Mouse (Mus musculus): ENCODE data around the gene Srpk2.
A peak's percentile ranks its signal among the peaks of the same experiment; 100 is the strongest.

Srpk2 gene

DNA sequence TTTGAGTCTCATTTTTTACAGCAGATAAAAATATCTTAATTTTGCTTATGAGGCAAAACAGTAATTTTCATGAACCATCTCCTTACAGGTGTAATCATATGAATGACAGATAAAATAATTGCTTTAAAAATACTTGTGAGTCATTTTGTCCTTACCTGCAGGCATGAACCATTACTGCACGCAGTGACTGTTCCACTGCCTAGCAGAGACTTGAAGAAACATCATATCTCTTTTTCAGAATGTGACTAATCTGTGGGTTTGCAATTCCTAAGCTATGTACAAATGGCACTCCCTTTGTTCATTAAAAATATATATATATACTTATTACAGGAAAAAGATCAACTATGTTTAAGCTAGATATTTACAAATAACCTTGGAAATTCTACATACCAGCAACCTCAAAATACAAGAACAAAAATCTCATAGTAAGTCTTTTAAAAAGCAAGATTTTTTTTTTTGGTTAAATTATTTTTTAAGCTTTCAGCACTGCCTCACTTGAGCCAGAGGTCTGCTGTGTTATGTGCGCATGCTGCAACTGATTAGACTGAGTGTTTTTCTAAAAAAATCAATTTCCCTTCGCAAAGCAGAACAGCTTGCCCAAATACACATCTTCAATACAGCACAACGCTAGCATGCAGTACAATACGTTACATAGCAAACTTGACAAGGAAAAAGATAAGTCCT lies 68.7 kb downstream of the Srpk2 start:
- peak; percentile 56 for DNase-seq (ENCODE audit: low read depth, low spot score)

- DNase-seq (ENCODE audit: low read depth, low spot score) = no peak
These were observed 71.6 kb downstream of the Srpk2 start for GRCm38 (mm10) chr5:23612856-23613255.

GRCm38 (mm10) chr5:23604036-23604705 lies 80.2 kb downstream of the Srpk2 start:
- no peak for DNase-seq (ENCODE audit: low read depth, low spot score)

DNA sequence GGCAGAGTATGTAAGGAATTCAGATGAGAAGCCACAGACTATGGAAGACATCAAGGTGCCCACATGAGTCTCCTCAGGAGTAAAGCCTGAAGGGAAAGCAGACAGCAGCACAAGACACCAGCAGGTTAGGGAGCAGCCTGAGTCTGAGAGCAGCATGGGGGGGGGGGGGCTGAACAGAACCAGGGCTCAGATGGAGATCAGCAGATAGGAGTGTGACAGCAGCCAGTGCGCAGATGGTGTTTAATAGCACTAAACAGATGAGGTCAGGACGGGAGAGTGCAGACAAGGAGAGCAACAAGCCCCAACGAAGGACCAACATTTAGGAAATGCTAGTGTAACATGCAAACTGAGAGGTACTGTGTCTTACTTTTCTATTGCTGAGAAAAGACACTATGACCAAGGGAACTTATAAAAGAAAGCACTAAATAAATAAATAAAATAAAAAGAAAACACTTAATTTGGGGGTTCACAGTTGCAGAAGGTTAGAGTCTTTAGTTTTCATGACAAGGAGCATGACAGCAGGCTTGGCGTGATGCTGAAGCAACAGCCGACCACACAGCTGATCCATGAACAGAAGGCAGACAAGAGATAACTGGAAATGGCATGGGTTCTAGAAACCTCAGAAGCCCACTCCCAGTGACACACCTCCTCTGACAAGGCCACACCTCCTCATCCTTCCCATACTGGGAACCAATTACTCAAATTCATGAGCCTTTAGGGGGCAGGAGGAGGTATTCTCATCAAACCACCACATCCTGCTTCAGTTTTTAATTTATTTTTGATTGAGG lies 84.5 kb downstream of the Srpk2 start:
- no peak for DNase-seq (ENCODE audit: low read depth, low spot score)

DNA sequence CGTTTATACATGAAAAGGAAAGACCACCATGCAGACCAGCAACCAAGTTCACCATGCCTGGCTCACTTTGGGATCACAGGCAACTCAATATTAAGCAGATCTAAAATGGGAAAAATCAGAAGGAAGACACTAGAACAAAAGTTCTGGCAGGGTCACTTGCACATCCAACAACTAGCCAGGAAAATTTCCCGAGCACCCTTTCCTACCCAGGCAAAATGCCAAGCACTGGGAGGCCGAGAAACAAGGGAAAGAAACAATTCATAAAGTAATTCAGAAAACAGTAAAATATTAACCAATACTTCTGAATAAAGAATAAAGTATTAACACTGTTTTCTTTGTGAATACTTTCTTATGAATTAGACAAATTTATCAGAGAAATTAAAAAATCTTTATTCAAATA lies 85.2 kb downstream of the Srpk2 start:
- DNase-seq (ENCODE audit: low read depth, low spot score) = no peak

- DNase-seq (ENCODE audit: low read depth, low spot score) = no peak
These were observed 85.9 kb downstream of the Srpk2 start for GRCm38 (mm10) chr5:23598491-23598890.

- no peak for DNase-seq (ENCODE audit: low read depth, low spot score)
These were observed 86.4 kb downstream of the Srpk2 start for GRCm38 (mm10) chr5:23597999-23598398.

DNA sequence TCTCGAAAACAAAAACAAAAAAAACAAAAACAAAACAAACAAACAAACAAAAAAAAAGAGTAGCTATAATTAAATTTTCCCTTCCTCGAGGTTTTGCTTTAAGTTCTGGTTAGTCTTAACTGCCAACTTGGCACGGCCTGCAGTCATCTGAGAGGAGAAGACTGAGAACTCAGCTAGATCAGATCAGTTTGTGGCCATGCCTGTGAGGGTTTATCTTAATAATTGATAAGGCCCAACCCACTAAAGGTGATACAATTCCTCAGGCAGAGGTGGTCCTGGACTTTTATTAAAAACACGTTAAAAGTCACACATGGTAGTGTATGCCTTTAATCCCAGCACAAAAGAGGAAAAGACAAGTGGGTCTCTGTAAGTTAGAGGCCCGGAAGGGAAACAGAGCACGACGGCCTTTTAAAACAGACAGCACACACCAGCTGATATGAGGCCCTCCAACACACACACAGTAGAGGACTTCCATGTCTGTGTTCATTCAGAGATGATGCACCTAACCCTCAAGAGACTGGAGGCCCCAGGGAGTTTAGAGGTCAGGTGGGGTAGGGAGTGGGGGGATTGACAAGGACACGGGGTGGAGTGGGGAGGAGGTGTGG lies 87.1 kb downstream of the Srpk2 start:
- no peak for DNase-seq (ENCODE audit: low read depth, low spot score)

DNA sequence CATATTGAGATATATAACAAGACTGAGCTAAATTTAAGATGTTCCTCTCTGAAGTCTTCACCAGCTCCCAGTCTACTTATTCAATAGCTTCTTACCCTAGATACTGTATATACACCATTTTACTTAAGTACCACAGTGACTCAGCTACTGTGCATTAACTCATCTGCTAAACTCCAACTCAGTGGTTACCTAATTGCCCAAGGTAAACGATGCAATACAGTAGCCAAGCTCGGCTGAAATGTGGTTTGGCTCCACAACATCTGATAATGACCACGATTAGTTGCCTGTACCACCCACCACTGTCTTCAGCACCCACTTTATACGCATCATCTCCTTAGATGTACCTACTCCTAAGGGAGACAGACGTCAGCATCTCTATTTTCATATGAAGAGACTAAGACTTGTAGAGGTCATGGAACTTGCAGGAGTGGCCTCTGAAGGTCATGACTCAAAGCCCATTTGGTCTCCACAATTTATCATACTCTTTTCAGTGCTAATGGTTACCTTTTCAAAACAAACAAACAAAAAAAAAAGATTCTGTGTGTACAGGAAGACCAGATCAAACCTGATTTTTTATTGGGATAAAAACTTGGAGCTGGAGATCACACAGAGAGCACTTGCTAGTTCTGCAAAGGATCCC lies 88.0 kb downstream of the Srpk2 start:
- no peak for DNase-seq (ENCODE audit: low read depth, low spot score)

DNA sequence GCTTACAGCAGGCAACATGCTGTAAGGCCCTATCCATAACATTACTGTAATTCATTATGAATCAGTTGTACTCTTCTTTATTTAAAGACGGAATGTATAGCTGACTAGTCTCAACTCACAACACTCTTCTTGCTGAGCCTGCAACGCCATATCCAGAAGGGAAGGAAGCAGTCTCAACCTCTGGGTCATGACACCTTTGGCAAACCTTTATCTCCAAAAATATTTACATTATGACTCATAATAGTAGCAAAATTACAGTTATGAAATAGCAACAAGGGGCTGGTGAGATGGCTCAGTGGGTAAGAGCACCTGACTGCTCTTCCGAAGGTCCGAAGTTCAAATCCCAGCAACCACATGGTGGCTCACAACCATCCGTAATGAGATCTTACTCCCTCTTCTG lies 94.1 kb downstream of the Srpk2 start:
- peak; percentile 59 for DNase-seq (ENCODE audit: low read depth, low spot score)

DNA sequence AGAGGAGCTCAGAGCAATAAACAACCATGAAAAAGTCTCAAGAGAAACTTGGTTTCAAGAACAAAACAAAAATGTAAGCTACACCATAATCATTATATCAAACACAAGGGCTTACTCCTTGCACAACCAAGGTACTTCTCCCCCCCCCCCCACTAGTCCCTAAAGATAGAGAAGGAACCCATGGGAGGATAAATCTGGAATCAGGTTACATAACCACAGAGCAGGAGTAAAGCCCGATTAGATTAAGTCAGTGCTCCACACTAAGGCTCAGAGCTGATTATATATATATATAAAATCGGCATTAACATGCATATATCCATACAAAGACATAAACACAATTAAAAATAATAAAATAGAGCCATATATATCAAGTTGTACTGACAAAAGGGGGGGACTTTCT lies 96.8 kb downstream of the Srpk2 start:
- no peak for DNase-seq (ENCODE audit: low read depth, low spot score)

DNA sequence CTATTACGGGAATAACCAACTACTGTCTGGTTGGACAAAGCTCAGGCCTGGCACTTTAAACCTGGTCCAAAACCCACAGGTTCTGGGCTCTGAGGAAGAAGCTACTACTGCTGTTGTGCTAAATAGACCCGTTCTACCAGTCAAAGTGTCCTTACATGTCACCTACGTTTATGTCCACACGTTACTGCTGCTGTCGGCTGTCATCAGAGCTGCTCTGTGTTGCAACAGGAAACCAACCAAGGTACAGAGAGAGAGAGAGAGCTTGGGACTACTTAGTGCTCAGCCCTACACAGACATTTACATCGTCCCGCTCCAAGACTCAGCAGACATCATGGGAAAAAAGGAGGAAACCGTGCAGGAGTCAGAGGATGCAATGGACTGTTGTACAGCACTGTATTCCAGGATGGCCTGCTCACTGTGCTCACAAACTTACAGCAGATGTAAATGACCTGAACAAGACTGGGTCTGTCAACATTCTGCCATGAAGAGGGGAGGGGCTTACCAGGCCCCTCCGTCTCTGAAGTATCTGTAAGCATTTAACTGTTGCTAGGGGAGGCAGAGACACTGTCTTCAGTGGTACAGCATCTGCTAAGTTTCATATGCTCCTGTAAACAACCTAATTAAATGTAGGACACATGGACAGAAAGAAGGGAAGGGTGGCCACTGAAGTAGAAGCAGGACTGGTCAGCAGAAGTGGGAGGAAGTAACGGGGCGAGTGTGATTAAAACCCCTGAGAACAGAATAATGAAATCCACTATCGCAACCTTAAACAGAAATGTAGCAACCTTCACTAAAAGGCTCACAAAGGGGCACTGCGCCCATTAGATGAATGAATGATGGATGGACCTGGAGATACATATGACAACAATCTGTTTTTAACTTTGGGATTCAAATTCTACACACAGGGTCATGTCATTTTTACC lies 97.6 kb downstream of the Srpk2 start:
- no peak for DNase-seq (ENCODE audit: low read depth, low spot score)

GRCm38 (mm10) chr5:23581484-23582060 lies 102.8 kb downstream of the Srpk2 start:
- DNase-seq (ENCODE audit: low read depth, low spot score) = peak; percentile 76

- no peak for DNase-seq (ENCODE audit: low read depth, low spot score)
These were observed 105.1 kb downstream of the Srpk2 start for GRCm38 (mm10) chr5:23579120-23579880.

- no peak for DNase-seq (ENCODE audit: low read depth, low spot score)
These were observed 106.0 kb downstream of the Srpk2 start for GRCm38 (mm10) chr5:23578322-23578957.

DNA sequence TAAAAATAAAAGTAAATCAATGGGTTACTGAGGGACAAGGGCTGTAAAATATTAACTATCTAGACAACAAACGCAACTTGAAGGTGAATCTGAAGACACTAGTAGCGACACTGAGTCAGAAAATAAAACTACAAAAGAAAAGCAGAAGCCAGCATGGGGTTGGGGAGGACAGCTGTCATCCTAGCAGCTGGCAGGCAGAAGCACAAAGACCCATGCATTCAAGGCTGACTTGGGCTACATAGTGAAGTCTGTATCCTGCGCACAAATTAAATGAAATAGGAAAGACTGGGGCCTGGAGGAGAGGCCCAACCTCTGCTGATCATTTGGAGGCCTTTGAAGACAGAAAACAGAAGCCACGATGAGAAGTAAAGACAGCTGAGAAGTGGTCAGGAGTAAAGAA lies 106.6 kb downstream of the Srpk2 start:
- DNase-seq (ENCODE audit: low read depth, low spot score) = no peak

- no peak for DNase-seq (ENCODE audit: low read depth, low spot score)
These were observed 107.9 kb downstream of the Srpk2 start for GRCm38 (mm10) chr5:23576336-23577094.

GRCm38 (mm10) chr5:23573942-23574341 lies 110.5 kb downstream of the Srpk2 start:
- DNase-seq (ENCODE audit: low read depth, low spot score) = no peak

Measured in 3T3-L1 (cell line).